Mouse (Mus musculus) retina, adult 2 months (tissue): ENCODE measurements around the gene Tmem129.

ENCODE experiments used
- DNase-seq: peaks from one replicate; pipeline ENCODE4 v3.0.0-alpha.2; 2012; ENCODE audit warnings: low read depth, low spot score

Tmem129 gene

DNA sequence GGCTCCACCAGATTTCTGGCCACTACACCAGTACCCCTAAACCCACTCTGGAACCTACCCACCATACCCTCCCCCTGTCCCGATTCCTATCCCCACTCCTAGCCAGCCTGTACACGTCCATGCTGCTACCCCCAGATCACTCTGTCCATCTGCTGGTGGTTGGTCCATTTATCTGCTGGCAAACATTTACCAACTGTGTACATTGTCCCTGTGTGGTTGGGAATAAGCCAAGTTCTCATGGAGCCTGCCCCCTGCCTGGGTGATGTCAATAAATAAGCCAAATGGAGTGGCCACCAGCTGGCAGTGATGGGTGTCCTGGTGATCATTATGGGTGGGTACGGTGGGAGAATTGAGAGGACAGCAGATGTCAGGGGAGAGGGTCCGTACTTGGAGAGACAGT, 28.9 kb upstream of the Tmem129 start:
- DNase-seq: no peak

DNA sequence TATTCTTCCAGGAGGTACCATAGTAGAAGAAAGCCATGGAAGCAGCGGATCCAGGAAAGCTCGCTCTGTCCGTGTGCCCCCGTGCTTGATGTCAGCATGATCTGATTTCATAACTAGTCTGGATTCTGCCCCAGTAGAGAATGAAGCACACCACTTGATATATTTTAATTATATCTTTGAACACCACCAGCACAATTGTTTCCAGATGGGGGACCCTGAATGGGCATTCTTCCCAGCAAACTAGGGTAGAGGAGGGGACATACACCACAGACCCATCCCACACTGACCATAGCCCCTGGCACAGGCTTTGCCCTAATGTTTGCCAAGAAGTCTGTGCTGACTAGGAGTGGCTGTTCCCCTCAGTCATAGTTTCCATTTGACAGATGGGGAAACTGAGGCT, 26.7 kb upstream of the Tmem129 start:
- DNase-seq: no peak

DNA sequence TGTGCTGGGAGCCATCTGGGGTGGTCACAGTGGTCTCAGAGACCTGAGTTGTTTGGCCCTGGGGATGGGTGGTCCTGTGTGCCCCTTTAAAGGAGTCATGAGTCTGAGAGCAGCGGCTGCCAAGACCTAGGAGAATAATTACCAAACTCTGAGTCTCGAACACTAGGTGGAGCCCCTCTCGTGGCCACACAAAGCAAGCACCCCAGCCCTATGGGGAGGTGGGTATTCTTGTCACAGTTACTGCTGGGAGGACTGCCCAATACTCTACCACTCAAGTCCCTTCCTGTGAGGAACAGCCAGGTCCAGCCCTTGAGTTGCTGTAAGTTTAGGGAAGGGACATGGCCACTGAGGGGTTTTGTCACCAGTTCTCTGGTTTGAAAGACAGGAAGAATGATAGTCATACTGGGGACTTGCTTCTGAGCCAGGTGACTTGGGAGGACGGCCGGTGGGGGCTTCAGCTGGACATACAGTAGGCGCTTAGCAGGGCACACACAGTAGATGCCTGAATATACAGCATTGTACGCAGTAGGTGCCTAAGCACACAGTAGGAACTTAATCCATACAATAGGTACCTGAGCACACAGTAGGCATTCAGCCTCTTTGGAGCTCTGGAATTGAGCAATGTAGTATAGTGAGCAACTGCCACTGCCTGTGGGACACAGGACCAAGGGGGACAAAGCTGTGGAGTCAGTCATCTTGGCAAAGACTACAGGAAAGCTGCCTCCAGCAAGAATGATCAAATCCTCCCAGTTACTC, 25.9 kb upstream of the Tmem129 start:
- DNase-seq: no peak

DNA sequence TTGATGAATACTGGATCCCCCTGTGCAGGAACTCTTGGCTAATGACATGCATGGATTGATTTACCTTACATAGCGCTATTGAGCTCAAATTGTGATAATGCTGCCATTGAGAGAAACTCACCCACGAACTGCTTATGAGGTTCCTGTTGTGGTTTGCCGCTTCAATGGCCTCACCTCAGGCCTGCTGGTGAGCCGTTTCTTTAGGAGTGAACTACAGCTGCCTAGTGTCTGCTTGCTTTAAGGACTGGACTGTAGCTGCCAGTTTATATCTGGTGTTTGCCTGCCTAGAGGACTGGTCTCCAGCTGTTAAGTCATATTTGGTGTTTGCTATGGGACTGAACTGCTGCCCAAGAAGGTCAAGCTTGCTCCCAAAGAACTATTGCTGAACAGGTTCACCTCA, 24.7 kb upstream of the Tmem129 start:
- DNase-seq: no peak

DNA sequence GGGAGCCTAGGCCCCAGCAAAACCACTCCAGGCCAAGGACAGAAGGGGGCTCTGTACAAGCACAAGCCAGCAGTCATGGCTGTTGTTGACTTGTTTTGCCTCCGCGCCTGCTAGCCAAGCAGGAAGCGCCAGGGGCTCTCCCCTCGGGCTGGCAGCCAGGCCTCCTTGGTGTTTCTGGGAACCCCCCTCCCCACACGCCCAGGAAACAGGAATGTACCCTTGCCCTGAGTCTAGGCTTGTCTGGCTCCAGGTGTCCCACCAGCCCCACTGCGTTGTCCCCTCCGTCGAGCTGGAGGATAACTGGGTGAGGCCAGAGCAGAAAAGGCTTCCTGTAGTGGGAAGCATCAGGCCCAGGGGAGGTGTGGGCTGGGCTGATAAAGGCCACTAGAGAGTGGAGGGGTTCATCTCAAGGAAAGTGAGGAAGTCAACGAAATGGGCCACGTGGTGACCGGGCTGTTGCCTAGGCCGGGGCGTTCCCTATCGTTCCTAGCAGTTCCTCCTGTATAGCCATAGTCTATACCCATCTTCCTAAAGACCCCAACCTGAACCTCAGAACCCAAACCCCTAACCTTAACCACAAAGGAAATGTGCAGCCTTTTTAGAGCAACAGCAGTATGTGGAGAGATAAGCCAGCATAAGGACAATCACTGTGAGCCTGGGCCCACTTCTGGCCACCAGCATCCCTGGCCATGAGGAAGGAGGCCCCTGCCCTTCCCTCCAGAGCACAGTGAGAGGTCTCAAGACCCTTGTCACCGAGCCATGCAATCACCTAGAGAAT, 23.6 kb upstream of the Tmem129 start:
- no peak for DNase-seq

DNA sequence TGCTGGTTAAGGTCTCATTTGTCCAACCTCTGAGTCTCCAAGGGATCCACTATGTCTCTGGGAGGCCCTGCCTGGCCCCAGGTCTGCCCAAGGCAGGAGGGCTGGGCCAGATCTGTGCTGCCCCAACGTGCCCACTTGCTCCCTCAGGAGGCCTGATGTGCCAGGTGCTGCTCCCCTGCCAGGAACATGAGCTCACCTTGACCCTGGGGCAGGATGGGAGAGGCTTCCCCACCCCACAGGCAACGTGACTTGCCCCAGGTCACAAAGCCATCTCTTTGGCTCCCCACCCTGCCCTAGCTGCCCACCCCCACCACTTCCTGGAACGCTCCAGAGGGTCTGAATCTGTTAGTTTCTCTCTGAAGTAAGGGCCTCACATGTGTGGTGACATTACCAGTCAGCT, 22.8 kb upstream of the Tmem129 start:
- no peak for DNase-seq

DNA sequence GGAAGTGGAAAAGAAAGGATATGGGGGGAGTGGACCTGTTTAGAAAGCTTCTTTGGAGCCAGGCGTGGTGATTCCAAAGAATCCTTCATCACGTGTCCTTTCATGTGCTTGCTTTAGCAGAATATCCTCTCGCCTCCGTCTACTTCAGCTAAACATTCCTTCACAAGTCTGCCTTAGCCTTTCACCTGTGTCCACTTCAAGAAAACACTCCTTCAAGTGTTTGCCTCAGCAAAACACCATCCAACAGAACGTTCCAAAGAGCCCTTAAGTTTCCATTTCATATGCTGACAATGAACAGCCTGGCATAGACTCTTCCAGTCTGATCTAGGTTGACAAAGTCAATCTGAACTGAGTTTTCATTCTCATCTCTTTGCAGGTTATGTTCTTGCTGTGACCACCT, 20.0 kb upstream of the Tmem129 start:
- DNase-seq: no peak

DNA sequence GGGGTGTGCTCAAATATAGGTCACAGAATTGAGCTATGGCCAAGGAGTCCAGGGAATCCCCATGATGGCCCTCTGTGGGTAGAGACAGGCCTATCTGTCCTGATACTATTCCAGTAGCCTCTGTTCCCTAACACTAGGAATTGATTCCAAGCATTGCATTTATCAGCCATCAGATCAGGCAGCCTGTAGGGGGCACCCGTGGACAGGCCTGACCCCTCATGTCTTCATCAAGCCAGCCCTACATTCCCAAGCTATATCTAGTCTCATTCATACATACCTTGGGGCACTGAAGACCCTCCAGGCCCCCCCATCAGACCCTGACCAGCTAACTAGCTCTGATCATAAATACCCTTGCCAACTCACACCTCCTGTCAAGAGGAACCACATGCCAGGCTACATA, 17.7 kb upstream of the Tmem129 start:
- no peak for DNase-seq

DNA sequence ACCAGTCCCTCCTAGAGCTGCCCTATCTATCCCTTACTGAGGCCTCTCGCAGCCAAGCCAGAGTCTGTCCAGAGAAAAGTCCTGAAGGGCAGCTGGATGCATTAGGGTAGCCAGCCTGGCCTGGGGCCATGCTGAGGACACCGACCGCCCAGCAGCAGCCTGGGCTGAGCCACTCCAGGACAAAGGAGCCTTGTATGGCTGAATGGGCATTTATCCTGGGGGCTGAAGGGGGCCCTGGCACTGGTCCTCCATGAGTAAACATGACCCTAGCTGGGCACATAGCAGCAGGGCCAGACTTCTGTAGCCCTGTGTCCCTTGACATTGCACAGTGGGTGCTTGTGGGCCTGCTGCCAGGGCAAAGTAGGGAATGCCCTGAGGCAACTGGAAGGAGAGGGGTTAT, 16.2 kb upstream of the Tmem129 start:
- DNase-seq: no peak

DNA sequence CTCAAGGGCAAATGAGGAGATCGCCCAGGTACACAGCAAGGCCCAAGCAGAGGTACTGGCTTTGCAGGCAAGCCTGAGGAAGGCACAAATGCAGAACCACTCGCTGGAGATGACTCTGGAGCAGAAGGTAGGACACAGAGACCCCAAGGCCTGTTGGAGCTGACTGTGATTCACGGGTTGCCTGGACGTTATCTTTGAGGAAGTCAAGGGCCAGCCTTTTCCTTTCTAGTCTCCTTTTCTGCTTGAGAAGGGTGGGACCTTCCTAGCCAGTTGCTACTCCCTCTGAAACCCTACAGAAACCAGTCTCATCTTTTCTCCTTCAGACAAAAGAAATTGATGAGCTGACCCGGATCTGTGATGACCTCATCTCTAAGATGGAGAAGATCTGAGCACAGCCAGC, 13.4 kb upstream of the Tmem129 start:
- no peak for DNase-seq

DNA sequence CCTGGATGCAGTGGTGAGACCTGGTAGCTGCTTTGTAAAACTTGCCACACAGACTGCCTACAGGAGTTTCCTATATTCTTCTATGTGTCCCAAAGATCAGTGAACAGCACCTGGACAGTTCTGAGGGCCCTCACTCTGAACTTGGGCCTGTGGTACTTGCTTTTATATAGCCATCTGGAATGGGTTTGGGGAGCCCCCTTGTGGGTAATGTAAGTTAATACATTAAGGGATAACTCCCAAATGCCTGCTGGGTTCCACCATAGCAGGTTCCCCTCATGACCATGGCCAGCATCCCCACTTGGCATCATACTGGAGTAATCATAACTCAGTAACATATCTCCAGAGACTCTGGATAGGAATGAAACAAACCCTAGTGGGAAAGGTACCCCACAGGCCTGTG, 10.0 kb upstream of the Tmem129 start:
- DNase-seq: no peak

DNA sequence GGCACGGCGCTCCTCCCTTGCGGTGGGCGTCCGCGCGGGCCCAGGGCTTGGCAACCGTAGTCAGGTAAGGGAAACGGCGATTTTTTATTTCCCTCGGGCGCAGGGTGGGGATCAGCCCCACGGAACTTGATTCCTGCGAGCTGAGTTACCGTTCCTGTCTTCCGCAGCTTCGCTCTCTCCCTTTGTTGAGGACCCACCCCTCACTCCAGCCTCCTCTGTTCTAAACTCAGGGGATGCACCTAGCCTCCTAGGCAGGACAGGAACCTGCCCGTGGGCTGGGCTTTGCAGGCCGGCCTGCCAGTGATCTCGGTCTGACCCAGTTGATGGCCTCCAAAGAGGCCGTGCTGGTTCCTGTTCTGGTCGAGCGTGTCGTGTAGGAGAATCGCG, 441 bp upstream of the Tmem129 start:
- no peak for DNase-seq

DNA sequence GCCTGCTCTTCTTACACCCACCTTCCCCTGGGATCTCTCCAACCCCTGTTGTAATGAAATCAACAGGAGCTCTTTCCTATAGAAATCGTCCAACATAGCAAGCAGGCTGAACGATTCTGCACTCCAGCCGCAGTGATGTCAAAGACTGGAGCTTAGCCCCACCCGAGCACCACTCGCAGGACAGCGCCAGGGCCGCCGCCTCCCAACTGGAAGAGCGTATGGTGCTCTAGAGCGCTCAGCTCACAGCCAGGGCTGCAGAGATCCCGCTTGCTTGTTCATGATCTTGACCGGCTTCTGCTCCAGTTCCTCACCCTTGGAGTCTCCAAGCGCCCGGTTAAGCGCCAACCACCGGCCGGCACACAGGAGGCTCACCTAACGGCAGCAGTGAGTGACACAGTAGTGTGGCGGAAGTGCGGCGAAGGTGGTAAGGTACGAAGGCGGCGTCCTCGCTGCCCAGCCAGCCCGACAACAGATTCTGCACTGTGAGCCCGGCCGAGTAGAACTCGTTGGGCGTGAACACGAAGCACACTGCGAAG, 897 bp downstream of the Tmem129 start:
- no peak for DNase-seq

DNA sequence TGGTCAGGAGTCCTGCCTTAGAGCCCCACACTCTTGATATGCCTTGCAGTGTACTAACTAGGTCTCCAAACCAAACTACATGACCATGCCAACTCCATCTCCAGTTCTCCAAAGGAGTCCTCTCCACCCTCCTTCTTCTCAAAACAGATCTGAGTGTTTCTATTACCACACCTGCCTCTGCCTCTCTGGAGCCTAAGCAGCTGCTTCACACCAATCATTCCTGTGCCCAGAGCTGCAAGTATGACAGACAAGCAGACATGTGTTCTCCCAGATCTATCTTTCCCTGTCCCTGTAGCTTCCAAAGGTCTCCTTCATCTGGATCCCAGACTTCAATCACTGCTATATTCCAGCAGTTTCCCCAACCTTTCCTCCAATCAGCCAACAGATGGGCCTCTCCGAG, 1.5 kb downstream of the Tmem129 start:
- DNase-seq: no peak

DNA sequence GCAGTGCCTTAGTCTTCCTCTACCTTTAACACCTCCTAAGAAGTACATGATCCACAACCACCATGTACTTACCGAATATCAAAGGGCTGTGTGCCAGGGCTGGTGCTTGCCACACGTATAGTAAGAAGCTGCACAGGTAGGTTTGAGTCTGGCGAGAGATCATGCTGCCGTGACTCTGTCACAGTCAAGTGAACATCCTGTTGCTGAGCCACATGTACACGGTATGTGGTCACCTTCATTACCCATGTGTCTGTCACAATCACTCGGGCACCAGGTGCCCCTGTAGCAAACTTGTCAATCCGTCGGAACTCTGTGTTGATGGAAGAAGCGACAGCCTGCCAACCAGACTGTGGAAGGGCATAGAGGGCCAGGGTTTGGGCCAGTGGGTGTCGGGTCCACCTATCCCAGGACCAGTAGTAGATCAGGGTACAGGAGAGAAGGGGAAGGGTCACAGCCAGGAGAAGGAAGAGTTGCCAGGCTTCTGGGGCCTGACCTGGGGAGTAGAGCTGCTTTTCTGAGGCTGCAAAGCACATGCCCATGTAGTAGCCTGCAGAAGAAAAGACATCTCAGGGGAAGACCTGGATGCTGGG, 2.9 kb downstream of the Tmem129 start:
- DNase-seq: no peak

DNA sequence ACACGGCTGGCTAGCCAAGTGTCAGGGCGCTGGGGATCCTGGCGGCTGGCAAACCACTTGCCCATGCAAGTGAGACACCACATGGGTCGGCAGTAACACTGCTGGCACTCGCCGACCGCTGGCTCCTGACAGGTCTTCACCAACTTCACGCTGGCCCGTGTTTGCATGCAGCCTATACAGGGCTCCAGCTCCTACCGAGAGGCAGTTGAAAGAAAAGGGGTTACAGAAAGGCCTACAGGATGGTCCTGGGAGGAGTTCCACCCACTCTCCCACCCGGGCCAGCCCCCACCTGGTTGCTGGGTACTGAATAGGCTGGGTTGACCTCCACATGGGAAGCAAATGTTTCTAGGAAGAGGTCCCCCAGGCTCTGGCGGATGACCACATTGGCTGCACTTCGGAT, 3.8 kb downstream of the Tmem129 start:
- no peak for DNase-seq

DNA sequence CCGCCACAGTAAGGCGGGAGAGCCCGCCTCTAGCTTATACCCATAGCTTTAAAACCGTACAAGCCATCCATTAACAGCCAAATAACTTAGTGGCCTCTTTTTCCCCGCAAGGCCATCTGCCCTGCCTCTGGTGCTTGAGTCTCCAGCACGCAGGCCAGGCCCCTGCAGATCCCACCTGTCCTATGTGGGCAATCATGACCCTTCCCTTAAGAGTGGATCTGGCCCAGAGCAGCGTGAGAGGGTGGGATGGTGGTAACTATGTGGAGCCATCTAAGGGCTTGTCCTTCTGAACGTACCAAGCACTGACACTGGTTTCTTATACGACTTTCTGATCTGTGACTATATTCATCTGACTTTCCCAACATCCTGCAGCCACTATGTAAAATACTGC, 5.4 kb downstream of the Tmem129 start:
- DNase-seq: no peak

DNA sequence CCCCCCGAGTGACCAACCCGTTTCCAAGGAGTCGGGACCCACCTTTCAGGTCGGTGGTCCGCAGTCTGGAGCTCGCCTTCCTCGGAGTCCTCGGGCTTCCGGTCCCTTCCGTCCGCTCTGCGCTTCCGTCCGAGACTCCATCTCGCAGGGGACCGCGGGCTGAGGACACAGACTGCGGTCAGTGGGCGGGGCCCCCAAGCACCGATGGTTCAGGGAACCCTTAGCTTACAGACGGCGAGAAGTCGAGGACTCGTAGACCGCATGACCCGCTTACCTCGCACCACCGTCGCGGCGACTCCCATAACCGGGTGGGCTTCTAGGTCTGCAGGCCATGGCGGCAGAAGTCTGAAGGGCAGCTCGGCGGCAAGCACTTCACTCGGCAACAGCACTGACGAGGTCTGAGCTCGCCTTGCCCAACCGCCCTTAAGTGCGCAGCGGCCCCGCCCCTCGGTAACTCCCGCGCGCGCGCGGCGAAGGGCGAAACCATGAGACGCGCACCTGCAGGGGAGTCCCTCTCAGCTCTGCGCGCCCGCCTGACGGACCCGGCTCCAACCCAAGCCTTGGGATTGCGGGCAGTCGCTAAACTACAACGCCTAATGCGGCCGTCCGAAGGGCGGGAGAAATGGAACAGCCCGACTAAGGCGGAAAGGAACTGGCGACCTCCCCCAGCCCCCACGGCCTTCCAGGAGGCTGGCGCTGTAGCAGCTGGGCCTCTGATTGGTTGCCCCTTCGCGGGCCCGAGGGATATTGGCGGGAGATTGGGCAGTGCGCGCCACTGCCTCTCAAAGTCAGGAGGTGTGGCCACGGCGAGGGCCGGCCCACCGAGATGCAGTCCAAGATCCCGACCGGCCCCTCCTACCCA, 6.1 kb downstream of the Tmem129 start, which contains the start of gene Slbp:
Gene Slbp, minus strand, starts transcription at position 654 of the 862 bp plus-strand sequence.
- DNase-seq: peak; percentile 88

DNA sequence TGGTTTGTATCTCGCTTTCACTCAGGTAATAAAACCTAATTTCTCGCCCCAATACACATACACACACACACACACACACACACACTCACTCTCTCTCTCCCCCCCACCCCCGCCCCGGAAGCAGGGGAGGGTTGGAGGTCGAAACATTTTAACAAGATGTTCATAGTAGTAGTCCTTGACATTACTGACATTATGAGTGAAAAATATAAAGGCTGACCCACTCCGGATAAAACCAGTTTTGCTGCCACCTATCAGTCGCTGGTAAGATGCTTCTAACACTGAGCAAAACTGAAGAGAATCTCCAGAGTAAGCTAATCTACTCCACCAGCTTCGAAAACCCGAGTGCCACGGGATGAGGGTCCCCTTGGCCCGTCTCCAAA, 6.7 kb downstream of the Tmem129 start:
- no peak for DNase-seq

DNA sequence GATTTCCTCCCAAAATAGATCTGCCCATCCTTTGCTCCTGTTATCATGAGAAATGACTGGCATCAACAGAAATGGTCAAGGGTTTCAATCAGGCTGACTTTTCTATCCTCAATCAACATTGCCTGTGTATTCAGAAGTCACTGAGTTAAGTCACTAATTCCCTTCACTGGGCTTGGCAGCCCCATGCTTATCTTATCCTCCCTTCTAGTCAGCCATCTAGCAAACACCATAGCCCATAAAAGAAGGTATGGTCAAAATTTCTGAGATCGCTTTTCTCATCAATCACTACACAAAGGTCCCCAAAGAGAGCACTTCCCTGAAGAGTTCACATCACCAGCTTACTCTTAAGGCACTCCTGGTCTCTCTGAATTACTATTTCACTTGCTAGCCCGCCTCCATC, 7.2 kb downstream of the Tmem129 start:
- no peak for DNase-seq

DNA sequence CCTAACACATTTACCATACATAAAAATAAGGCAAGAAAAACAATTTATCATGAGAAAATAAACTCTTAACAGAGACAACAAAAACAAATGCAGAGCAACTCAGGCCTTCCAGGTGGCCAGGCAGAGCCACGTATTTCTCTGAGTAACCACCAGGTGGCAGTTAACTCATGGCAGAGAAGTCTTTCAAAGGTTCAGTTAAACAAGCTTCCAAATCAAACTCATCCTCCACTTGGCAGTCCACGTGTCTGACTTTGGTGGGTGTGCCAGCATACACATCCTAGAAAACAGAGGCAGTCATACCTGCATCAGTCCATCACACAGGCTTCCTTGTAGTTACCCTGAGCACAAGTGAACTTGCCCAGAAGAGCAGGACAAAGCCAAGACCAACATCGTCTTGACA, 17.6 kb downstream of the Tmem129 start:
- DNase-seq: no peak

DNA sequence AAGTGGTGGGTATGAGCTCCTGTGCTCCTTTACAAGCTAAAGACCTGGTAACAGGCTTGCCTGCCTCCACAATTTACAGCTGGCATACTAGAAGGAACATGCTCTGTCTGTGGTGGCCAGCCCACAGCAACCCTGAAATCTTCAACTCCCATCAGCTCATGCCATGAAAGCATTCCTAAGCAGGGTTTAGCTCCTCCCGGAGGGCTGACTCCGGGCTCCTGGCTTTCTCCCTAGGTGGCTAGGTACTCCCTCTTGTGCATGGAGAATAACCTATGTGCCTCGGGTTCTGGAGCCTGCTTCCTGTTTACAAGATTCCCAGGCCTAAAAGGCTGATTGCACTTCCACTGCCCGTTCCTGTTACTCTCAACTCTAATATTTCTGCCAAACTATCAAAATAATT, 19.4 kb downstream of the Tmem129 start:
- no peak for DNase-seq
